8 mouse cellular contexts compared by ENCODE assay signal in genomic region chr4:135828491-135828890, GRCm38 (mm10). TPM values are rescaled to one million over a fixed set of nuclear protein-coding genes. Genes with fewer than 3 reads are reported as not detected.
A peak's percentile ranks its signal among the peaks of the same experiment; 100 is the strongest.
DNase-seq lines count a peak whose midpoint lies in the region; ATAC-seq lines count a peak whose summit lies in the region.

No protein-coding gene starts in this region.

- ATAC-seq in intestine, embryonic 14.5 days (replicated peaks; ENCODE audit: low FRiP score, low TSS enrichment, low read depth): peak; percentile 84
- no peak for ATAC-seq in midbrain, embryonic 16.5 days

- no peaks in the 10 kb centered on the region for H3K27me3 ChIP-seq in intestine, embryonic 14.5 days (replicated peaks; ENCODE audit: control insufficient read depth, insufficient read depth, low read length)
- no peaks in the 10 kb centered on the region for H3K27me3 ChIP-seq in midbrain, embryonic 16.5 days (ENCODE audit: control insufficient read depth, insufficient read depth, low read depth, low read length)

- peak overlapping the region; percentile 96 for H3K27ac ChIP-seq in intestine, embryonic 14.5 days (ENCODE audit: low read depth)
- H3K27ac ChIP-seq in midbrain, embryonic 16.5 days (ENCODE audit: low read length): peak overlapping the region; percentile 70

- H3K36me3 ChIP-seq in intestine, embryonic 14.5 days (ENCODE audit: control insufficient read depth, insufficient read depth, low read length): no peaks in the 10 kb centered on the region
- no peaks in the 10 kb centered on the region for H3K36me3 ChIP-seq in midbrain, embryonic 16.5 days (ENCODE audit: control insufficient read depth, insufficient read depth, low read length)

- peak; percentile 79 for DNase-seq in ZHBTc4 (ENCODE audit: low read depth, low spot score)
- DNase-seq in embryo, embryonic 11.5 days (ENCODE audit: low read depth, low spot score): peak; percentile 56
- DNase-seq in gastrocnemius, postnatal 25 days: peak; percentile 75
- DNase-seq in intestine, embryonic 14.5 days (ENCODE audit: low spot score): peak; percentile 85
- DNase-seq in left cerebral cortex, postnatal 10 days (ENCODE audit: extremely low spot score in 1 of 2, low spot score in 2 of 2): peak; percentile 84 to 88
- peak; percentile 75 for DNase-seq in testis, postnatal 14 days (ENCODE audit: low spot score)
- no peak for DNase-seq in spleen, postnatal 10 days (ENCODE audit: low spot score in 2 of 2)

- no peaks in the 10 kb centered on the region for H3K9me3 ChIP-seq in intestine, embryonic 14.5 days (ENCODE audit: control insufficient read depth, low read length)
- no peaks in the 10 kb centered on the region for H3K9me3 ChIP-seq in midbrain, embryonic 16.5 days (replicated peaks; ENCODE audit: control insufficient read depth, low read length, poor library complexity, severe bottlenecking)

- intact Hi-C loops in left cerebral cortex, postnatal 10 days (cut with DNase I): loop anchor here (5.0 kb wide), 1 partner anchor 44 kb away; the partner anchor contains the start of gene Pnrc2

- 13% methylated on average over 11 of the region's 11 CpGs for WGBS in intestine, embryonic 14.5 days
- WGBS in midbrain, embryonic 16.5 days: 13% methylated on average over 11 of the region's 11 CpGs

- peaks cover 13% of the 10 kb centered on the region; the same call in 1 of the 2 replicates for H3K4me1 ChIP-seq in intestine, embryonic 14.5 days (replicated peaks; ENCODE audit: control insufficient read depth, insufficient read depth, low read length)
- H3K4me1 ChIP-seq in midbrain, embryonic 16.5 days (ENCODE audit: control insufficient read depth, insufficient read depth, low read length): peaks cover 17% of the 10 kb centered on the region

- H3K4me3 ChIP-seq in intestine, embryonic 14.5 days (ENCODE audit: low read depth, low read length): no peak overlapping the region
- H3K4me3 ChIP-seq in midbrain, embryonic 16.5 days (ENCODE audit: low read depth, low read length): no peak overlapping the region

- H3K9ac ChIP-seq in intestine, embryonic 14.5 days (ENCODE audit: low read length): no peak overlapping the region
- no peak overlapping the region for H3K9ac ChIP-seq in midbrain, embryonic 16.5 days (ENCODE audit: low read depth, low read length)

- H3K4me2 ChIP-seq in intestine, embryonic 14.5 days (ENCODE audit: low read length): 0 out of 2 replicates have a peak overlapping the region, but pooled peaks have one; percentile 9
- H3K4me2 ChIP-seq in midbrain, embryonic 16.5 days (ENCODE audit: low read length): peak overlapping the region; percentile 29

RNA-seq across cellular contexts. Expression of gene Srsf10, which starts 27.1 kb away (rescaled TPM):
- total RNA-seq in gastrocnemius, postnatal 25 days (2021): 10 to 100 TPM; 22.6 to 25.2 TPM
- 271 and 273 TPM in 2 replicates for polyA plus RNA-seq in intestine, embryonic 14.5 days (2014; fragmentation: Nextera tagmentation; extraction: Ambion mirVana)
- 10 to 100 TPM; 70.1 to 74.8 TPM for total RNA-seq in left cerebral cortex, postnatal 10 days (2021)
- 190 and 211 TPM in 2 replicates for polyA plus RNA-seq in midbrain, embryonic 16.5 days (2015; fragmentation: Nextera tagmentation; extraction: Ambion mirVana)

RNA-seq across cellular contexts. Expression of gene Pnrc2, which starts 45.2 kb away (rescaled TPM):
- total RNA-seq in gastrocnemius, postnatal 25 days (2021): 10 to 100 TPM; 25.7 to 36.4 TPM
- 167 and 175 TPM in 2 replicates for polyA plus RNA-seq in intestine, embryonic 14.5 days (2014; fragmentation: Nextera tagmentation; extraction: Ambion mirVana)
- total RNA-seq in left cerebral cortex, postnatal 10 days (2021): 10 to 100 TPM; 47.1 to 47.9 TPM
- 94.2 and 97.5 TPM in 2 replicates for polyA plus RNA-seq in midbrain, embryonic 16.5 days (2015; fragmentation: Nextera tagmentation; extraction: Ambion mirVana)

Comparison
In these comparisons a context has a peak if more than half of its experiments do, and no peak if none do; other contexts are left out.
1. DNase-seq: peak in ZHBTc4 (single experiment), embryo, embryonic 11.5 days (single experiment), gastrocnemius, postnatal 25 days (single experiment), intestine, embryonic 14.5 days (single experiment), left cerebral cortex, postnatal 10 days (2 of 2) and testis, postnatal 14 days (single experiment); none in spleen, postnatal 10 days (0 of 2).